Mouse (Mus musculus) cortical plate, adult 2 months (tissue): ENCODE results near the gene Syndig1.

Experiments
- CTCF ChIP-seq: fragments of 200-500 bp; IDR thresholded peaks from 2 replicates; pipeline ENCODE4 v1.5.1; 2011; ENCODE audit warnings: mild to moderate bottlenecking, control low read depth, low read length; ENCODE audit not compliant: insufficient read depth; ENCODE audit errors: extremely low read depth
- POLR2A ChIP-seq: fragments of 200-500 bp; IDR thresholded peaks from 2 replicates; pipeline ENCODE4 v1.6.1; 2011; ENCODE audit warnings: mild to moderate bottlenecking, low read length, control low read depth; ENCODE audit not compliant: insufficient read depth; ENCODE audit errors: extremely low read depth

DNA sequence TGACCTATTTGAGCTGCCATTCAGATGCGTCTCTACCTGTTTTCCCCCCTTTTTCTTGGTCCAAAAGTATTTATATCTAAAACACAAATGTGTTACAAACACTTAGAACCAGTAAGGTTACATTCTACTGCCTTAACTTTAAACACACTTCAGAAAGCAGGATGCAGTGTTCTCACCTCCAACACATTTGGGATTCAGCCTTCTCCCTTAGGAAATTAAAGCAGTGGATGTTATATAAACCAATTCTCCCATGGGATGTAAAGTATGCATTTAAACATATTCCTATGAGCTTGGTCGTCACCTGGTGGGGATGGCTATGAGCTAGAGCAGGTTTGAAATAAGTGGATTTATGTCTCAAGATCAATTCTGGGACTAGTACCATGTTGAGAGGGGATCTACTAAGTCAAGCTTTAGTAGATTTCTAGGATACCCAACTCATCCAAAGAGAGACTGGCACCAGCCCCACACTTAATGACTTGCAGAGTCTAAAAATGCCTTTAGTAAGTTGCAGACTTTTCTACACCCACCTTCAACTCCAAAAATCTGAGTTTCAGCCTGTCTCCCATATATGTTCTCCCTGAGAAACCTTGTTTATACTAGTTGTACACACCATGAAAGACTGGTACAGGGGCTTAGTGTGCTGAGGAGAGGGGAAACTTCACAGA, 7.6 kb downstream of the Syndig1 start:
- TF ChIP-seq CTCF (no peak), POLR2A (no peak)
